Mouse (Mus musculus): Measurements from ENCODE around the gene 9030025P20Rik. TPM values are rescaled to one million over a fixed set of nuclear protein-coding genes. Genes with fewer than 3 reads are reported as not detected.
"Not testable (repeated sequence)": the region's sequence is repeated elsewhere in the genome, so short reads cannot be mapped to it uniquely, and the experiment has no call there.

Gene 9030025P20Rik
- polyA plus RNA-seq, 1 experiment from 2014 or later, result 13.1 TPM

DNA sequence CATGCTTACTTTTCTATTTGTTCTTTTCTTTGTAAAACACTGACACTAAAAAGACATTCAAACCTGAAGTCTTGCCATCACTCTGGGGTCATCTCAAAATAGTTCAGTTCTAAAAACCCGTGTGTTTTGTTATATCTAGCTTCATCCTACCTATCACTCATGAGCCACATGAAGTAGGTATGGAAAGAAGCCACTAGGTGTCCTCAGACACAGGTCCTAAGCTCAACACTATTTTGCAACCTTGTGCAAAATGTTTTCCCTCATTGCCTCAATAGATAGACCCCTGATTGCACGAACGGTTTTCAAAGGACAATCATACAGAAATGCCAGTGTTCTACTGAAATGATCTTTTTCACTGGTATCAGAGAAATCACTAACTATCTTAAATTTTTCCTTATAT is 30.8 kb downstream of the 9030025P20Rik start:
- not testable (repeated sequence) for H3K36me3 ChIP-seq (ENCODE audit: control insufficient read depth, insufficient read depth, low read length); H3K4me2 ChIP-seq (ENCODE audit: low read depth, low read length, severe bottlenecking); H3K4me3 ChIP-seq (ENCODE audit: low read depth, low read length); H3K27ac ChIP-seq (ENCODE audit: low read depth, low read length); H3K27me3 ChIP-seq (ENCODE audit: control insufficient read depth, insufficient read depth, low read length); H3K4me1 ChIP-seq (replicated peaks; ENCODE audit: control insufficient read depth, insufficient read depth, low read length); DNase-seq (ENCODE audit: low spot score); H3K9ac ChIP-seq (ENCODE audit: low read length); H3K9me3 ChIP-seq (ENCODE audit: control insufficient read depth, low read length)
- 0 out of 2 replicates have a peak, but pooled peaks have one; percentile 7 for ATAC-seq (replicated peaks; ENCODE audit: low FRiP score)
- WGBS, result no CpG with 5 or more reads among the region's 3 CpGs

GRCm38 (mm10) chr17:15009706-15010413 is 31.6 kb downstream of the 9030025P20Rik start, which contains the start of gene Gm3435:
Gm3435 (plus strand) TSS chr17:15010176.
- not testable (repeated sequence) for H3K4me1 ChIP-seq (replicated peaks; ENCODE audit: control insufficient read depth, insufficient read depth, low read length); H3K9me3 ChIP-seq (ENCODE audit: control insufficient read depth, low read length); H3K4me3 ChIP-seq (ENCODE audit: low read depth, low read length); H3K27me3 ChIP-seq (ENCODE audit: control insufficient read depth, insufficient read depth, low read length); H3K27ac ChIP-seq (ENCODE audit: low read depth, low read length); DNase-seq (ENCODE audit: low spot score); H3K36me3 ChIP-seq (ENCODE audit: control insufficient read depth, insufficient read depth, low read length); H3K4me2 ChIP-seq (ENCODE audit: low read depth, low read length, severe bottlenecking); H3K9ac ChIP-seq (ENCODE audit: low read length)
- no CpG with 5 or more reads among the region's 60 CpGs for WGBS
- ATAC-seq (replicated peaks; ENCODE audit: low FRiP score), result peak; percentile 98

DNA sequence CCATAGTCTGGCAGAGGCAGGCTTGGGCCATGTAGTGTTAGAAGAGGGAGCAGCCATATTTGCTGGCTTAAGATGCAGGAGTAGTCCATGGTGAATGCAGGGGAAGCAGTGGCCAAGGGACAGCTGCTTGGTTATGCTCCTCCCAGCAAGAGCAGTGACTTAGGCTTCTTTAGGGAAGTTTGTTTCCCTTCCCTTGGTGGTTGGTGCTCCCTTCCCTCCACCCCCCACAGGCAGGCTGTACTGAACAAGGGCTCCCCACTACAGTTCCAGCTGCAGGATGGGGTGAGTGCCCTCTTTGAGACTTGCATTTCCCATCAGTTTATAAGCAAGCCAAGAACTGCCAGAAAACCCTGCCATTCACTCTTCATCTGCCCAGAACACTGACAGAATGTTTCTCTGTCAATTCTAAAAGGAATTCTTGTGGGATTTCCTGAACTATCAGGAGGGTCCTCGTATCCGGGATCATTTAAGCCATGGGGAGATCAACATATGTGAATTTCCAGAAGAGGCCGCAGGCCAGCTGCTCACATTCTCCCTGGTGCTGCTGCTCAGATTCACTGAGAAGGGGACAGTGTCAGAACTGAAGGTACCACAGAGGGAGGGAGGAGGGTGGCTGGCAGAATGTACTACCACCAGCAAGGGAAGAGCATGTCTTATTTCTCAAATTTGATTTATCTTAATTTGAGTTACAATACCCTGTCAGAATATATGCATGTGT is 43.4 kb downstream of the 9030025P20Rik start:
- WGBS, result 88% methylated on average over 3 of the region's 3 CpGs
- not testable (repeated sequence) for ATAC-seq (replicated peaks; ENCODE audit: low FRiP score); H3K9me3 ChIP-seq (ENCODE audit: control insufficient read depth, low read length); H3K27me3 ChIP-seq (ENCODE audit: control insufficient read depth, insufficient read depth, low read length); H3K36me3 ChIP-seq (ENCODE audit: control insufficient read depth, insufficient read depth, low read length); H3K4me2 ChIP-seq (ENCODE audit: low read depth, low read length, severe bottlenecking); DNase-seq (ENCODE audit: low spot score); H3K27ac ChIP-seq (ENCODE audit: low read depth, low read length); H3K9ac ChIP-seq (ENCODE audit: low read length); H3K4me1 ChIP-seq (replicated peaks; ENCODE audit: control insufficient read depth, insufficient read depth, low read length); H3K4me3 ChIP-seq (ENCODE audit: low read depth, low read length)

GRCm38 (mm10) chr17:15023878-15024492 is 45.7 kb downstream of the 9030025P20Rik start:
- not testable (repeated sequence) for H3K9me3 ChIP-seq (ENCODE audit: control insufficient read depth, low read length)

GRCm38 (mm10) chr17:15024502-15025193 is 46.4 kb downstream of the 9030025P20Rik start:
- not testable (repeated sequence) for H3K4me2 ChIP-seq (ENCODE audit: low read depth, low read length, severe bottlenecking); H3K27ac ChIP-seq (ENCODE audit: low read depth, low read length); DNase-seq (ENCODE audit: low spot score); H3K9me3 ChIP-seq (ENCODE audit: control insufficient read depth, low read length); H3K36me3 ChIP-seq (ENCODE audit: control insufficient read depth, insufficient read depth, low read length); H3K4me1 ChIP-seq (replicated peaks; ENCODE audit: control insufficient read depth, insufficient read depth, low read length); H3K27me3 ChIP-seq (ENCODE audit: control insufficient read depth, insufficient read depth, low read length); H3K9ac ChIP-seq (ENCODE audit: low read length); H3K4me3 ChIP-seq (ENCODE audit: low read depth, low read length)
- WGBS, result no CpG with 5 or more reads among the region's 48 CpGs
- peak; percentile 93 for ATAC-seq (replicated peaks; ENCODE audit: low FRiP score)

More at GRCm38 (mm10) chr17:15023878-15024492, 45.7 kb downstream of the 9030025P20Rik start:
- H3K4me3 ChIP-seq (ENCODE audit: low read depth, low read length); H3K27ac ChIP-seq (ENCODE audit: low read depth, low read length); H3K9ac ChIP-seq (ENCODE audit: low read length); DNase-seq (ENCODE audit: low spot score); H3K27me3 ChIP-seq (ENCODE audit: control insufficient read depth, insufficient read depth, low read length); H3K4me2 ChIP-seq (ENCODE audit: low read depth, low read length, severe bottlenecking); H3K36me3 ChIP-seq (ENCODE audit: control insufficient read depth, insufficient read depth, low read length); H3K4me1 ChIP-seq (replicated peaks; ENCODE audit: control insufficient read depth, insufficient read depth, low read length): not testable (repeated sequence)
- peak; percentile 45 for ATAC-seq (replicated peaks; ENCODE audit: low FRiP score)
- WGBS, result no CpG with 5 or more reads among the region's 97 CpGs

DNA sequence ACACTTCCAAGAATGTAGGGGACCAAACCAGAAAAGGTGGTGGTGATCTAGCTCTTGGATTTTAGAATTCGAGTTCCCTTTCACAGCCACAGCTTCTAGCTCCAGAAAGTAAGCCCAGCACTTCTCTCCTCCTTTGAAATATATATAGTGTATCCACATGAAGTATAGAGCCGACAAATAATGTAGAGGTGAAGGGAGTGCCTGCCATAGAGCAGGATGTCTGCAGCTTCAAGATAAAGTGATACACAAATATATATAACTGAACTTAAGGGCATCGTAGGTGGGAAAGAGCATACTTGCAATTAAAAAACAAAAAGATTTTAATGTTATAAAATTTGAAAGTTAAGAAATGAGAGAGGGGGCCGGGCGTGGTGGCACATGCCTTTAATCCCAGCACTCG is 47.2 kb downstream of the 9030025P20Rik start:
- H3K4me3 ChIP-seq (ENCODE audit: low read depth, low read length); DNase-seq (ENCODE audit: low spot score); H3K9me3 ChIP-seq (ENCODE audit: control insufficient read depth, low read length); ATAC-seq (replicated peaks; ENCODE audit: low FRiP score); H3K9ac ChIP-seq (ENCODE audit: low read length); H3K36me3 ChIP-seq (ENCODE audit: control insufficient read depth, insufficient read depth, low read length); H3K27ac ChIP-seq (ENCODE audit: low read depth, low read length); H3K4me1 ChIP-seq (replicated peaks; ENCODE audit: control insufficient read depth, insufficient read depth, low read length); H3K4me2 ChIP-seq (ENCODE audit: low read depth, low read length, severe bottlenecking); H3K27me3 ChIP-seq (ENCODE audit: control insufficient read depth, insufficient read depth, low read length): not testable (repeated sequence)
- WGBS, result no CpG with 5 or more reads among the region's 6 CpGs

DNA sequence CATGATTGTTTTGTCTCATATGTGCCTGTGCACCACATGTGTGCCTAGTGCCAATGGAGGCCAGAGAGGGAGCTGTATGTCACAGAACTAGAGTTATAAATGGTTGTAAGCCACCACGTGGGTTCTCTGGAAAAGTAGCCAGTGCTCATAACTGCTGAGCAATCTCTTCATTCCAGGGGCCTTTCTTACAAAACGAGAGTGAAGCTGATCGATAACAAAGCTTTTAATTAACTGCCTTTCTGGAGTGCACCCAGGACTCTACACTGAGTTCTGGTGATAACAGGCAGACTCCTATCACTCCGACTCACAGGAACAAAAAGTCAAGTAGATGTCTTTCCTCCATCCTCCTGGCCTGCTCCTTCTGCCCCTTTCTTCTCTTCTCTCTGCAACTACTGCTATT is 53.1 kb downstream of the 9030025P20Rik start:
- not testable (repeated sequence) for H3K9ac ChIP-seq (ENCODE audit: low read length); H3K36me3 ChIP-seq (ENCODE audit: control insufficient read depth, insufficient read depth, low read length); H3K9me3 ChIP-seq (ENCODE audit: control insufficient read depth, low read length); ATAC-seq (replicated peaks; ENCODE audit: low FRiP score); H3K4me3 ChIP-seq (ENCODE audit: low read depth, low read length); DNase-seq (ENCODE audit: low spot score); H3K4me1 ChIP-seq (replicated peaks; ENCODE audit: control insufficient read depth, insufficient read depth, low read length); H3K27ac ChIP-seq (ENCODE audit: low read depth, low read length); H3K4me2 ChIP-seq (ENCODE audit: low read depth, low read length, severe bottlenecking); H3K27me3 ChIP-seq (ENCODE audit: control insufficient read depth, insufficient read depth, low read length)
- no CpG with 5 or more reads among the region's 4 CpGs for WGBS

GRCm38 (mm10) chr17:15040455-15040854 is 62.2 kb downstream of the 9030025P20Rik start:
- not testable (repeated sequence) for H3K9ac ChIP-seq (ENCODE audit: low read length); H3K36me3 ChIP-seq (ENCODE audit: control insufficient read depth, insufficient read depth, low read length); ATAC-seq (replicated peaks; ENCODE audit: low FRiP score); DNase-seq (ENCODE audit: low spot score); H3K4me2 ChIP-seq (ENCODE audit: low read depth, low read length, severe bottlenecking); H3K4me1 ChIP-seq (replicated peaks; ENCODE audit: control insufficient read depth, insufficient read depth, low read length); H3K9me3 ChIP-seq (ENCODE audit: control insufficient read depth, low read length); H3K4me3 ChIP-seq (ENCODE audit: low read depth, low read length); H3K27me3 ChIP-seq (ENCODE audit: control insufficient read depth, insufficient read depth, low read length); H3K27ac ChIP-seq (ENCODE audit: low read depth, low read length)
- WGBS, result no CpG with 5 or more reads among the region's 3 CpGs

All from forebrain, embryonic 11.5 days (tissue).